Mouse (Mus musculus): ENCODE measurements around the gene Gm10197.

Gm10197 gene

DNA sequence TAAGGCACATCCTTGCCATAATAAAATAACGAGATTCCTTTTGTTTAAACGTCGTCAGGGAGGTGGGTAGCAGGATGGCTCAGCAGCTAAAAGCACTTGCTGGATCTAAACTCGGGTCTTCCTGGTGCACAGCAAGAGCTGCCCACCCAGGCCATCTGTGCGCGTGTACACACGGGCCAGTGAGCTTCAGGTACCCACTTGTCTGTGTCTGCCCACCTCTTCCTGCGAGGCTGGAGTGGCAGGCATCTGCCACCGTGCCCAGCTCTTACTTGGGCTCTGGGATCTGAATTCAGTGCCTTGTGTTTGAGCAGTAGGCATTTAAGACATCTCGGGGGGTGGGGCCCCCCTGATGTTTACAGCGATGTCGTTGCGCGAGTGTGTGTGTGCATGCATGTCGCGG, 16.5 kb downstream of the Gm10197 start:
- peak; percentile 72 for DNase-seq

DNA sequence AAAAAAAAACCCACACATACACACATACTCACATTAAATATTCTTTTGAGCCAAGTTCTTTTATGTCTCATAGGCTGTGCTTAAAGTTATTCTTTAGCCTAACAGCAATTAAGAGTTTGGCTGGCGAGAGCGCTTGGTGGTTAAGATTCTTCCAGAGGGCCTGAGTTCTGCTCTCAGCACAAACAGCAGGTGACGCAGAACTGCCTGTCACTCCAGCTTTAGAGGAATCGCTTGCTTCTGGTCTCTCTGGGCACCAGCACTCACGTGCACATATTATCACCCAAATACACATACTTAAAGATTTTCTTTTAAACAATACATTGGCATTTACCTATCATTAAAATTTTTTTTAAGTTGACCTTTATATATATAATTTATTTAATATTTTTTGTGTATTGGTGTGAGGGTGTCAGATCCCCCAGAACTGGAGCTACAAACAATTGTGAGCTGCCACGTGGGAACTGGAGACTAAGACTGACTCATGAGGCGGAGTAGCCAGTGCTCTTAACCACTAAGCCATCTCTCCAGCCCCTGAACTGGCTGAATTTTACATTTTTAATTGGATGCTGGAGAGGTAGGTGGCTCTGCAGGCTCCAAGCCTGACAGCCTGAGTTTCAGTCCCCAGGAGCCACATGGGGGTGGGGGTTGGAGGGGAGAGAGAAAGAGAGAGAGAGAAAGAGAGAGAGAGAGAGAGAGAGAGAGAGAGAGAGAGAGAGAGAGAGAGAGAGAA, 17.1 kb downstream of the Gm10197 start:
- DNase-seq, result no peak

DNA sequence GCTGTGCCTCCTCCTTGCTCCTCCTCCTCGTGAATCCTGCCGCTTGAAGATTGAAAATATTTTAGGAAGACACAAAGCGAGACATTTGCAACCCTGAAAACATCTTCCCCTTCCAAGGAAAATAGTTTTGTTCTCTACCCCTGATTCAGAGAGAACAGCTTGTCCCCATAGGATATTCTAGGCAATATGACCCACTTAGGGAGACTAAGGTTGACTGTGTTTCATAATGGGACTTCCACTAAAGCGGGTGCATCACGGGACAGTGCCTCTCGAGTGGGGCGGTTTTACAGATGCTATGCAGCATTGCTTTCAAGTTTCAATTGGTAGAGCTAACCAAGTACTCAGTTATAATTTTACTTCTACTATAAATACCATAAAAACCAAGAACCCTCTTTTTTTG, 17.7 kb downstream of the Gm10197 start:
- DNase-seq, result peak; percentile 83

DNA sequence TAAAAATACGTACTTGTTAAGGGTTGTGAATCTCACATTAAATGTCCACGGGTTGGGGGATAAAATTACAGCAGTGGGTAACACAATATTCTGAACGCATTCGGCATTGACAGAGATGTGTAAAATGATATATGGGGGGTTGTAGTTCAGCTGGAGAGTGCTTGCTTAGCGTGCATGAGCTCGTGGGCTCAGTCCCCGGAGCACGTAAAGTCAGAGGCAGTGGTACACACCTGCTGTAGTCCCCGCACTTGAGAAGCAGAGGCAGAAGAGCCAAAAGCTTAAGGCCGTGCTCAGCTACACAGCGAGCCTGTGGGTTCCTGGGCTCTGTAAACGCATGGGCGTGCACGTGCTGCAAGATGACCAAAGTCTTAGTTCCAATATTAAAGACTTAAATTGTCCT, 25.8 kb downstream of the Gm10197 start:
- DNase-seq, result no peak

DNA sequence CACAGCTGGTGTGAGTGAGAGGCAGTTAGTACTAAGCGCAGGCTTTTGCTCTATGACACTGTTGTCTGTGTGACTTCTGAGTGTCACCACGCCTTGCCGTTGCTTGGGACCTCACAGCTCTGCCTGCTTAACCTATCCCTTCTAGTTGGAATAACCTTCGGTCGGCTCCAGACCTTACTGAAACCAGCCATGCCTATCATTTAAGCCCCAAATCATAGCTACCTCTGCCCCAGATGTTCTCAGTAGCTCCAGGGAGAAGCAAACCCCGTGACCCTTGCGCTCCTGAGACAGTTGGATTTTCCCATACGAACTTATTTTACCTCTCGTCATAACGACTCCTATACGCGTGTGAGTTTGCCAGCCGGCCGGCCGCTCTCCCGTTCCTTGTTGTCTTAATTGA, 27.5 kb downstream of the Gm10197 start:
- no peak for DNase-seq

DNA sequence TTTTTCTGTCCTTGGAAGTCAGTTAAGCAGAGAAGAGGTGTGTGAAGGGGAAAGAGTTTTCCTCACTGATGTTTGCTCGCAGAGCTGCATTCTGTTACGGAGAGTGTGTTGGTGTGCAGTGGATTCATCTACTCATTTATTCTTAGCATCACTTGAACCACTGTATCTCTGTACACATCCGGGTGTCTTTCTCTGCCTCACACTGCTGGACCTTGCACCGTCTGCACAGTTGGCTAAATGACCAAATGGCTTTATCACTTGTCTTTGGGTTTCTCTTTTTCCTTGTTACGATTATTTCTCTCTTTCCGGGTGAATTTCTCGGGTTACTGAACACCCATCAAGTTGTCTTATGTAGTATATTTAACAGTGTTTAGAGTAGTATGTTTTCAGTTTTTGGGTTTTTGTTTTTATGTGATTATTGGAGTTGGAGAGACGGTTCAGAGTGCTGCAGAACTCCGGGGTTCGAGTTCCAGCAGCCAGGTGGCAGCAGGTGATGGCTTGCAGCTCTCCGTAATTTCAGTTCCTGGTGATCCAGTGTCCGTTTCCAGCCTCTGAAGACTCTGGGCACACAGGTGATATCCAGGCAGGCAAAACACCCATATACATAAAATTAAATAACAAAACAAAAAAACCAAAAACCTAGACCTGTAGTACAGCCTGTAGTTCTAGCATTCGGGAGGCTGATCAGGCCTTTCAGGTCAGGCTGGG, 28.2 kb downstream of the Gm10197 start:
- no peak for DNase-seq

DNA sequence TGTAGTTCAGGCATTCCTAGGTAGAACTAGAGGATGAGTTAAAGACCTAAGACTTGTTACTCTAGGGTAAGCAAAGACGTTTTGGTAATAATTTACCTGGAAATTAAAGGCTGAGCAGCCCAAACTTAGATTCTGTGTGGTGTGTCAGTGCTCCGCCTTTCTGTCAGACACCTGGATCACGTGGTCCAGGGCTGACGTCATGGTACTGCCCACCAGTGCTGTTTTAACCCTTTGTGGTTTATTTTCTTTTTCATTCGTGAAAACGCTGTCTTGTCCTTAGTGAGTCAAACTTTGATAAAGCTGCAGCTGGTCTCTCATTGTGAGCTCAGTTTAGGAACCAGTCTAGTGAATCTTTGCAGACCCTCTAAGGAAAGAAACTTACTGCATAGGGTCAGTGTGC, 31.1 kb downstream of the Gm10197 start:
- DNase-seq, result no peak

DNA sequence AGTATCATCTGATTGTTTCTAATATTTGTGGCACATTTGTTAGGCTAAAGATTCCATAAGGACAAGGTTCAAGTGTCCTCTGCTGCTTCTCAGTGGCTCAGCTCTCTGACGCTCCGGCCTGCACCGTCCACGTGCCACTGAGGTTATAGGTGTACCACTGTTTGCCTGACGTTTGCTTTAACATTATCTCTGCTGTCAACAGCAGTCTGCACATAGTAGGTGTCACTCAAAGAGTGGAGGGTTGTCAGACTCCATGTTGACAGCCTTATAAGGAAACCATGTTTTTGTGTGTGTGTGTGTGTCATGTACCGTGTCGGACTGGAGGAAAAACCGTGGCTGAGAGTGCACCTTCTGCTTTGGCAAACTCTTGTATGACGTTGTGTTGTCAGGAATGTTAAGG, 36.3 kb downstream of the Gm10197 start:
- no peak for DNase-seq

DNA sequence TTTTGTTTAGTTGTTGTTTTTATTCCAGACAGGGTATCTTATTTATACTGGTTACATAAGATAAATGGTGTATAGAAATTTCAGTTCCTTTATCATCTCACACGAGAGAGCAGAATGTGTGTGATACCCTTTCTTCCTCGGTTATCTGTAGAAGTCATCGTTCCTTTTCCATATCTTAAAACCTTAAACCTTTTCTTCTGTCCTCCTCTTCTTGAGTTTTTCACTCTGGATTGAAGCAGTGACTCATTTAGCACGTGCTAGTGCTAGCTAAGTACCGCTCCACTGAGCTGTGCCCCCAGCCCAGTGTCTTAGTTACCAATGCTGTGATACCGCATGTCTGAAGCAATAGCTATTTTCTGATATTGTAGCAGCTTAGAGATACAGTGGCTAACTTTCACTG, 37.8 kb downstream of the Gm10197 start:
- DNase-seq, result no peak

DNA sequence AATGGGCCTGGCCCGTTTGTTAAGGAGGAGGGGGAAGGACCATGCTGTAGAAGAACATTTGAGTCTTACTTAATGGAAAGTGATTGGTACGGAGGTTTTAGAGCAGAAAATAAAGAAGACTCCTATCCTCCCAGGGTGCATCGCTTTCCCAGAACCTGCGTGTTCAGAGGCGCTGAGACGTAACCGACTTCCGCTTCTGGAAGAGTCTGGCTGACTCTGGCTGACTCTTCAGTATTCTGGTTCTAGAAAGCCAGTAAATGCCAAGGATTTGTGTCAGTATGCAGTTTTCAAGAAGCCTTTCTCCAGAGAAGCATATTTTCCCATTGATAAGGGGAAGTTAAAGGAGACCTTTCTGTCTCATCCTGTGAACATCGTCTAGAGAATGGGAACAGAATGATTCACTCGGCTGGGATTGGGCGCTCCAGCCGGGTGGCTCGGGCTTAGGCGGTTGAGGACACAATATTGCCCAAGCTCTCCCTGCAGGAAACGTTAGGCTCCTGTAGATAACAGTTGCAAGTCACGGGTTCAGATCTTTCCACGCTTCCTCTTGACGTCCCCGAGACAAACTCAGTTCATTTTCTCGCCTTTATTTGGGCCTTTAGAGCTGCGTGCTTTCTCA, 39.6 kb downstream of the Gm10197 start:
- DNase-seq, result no peak

DNA sequence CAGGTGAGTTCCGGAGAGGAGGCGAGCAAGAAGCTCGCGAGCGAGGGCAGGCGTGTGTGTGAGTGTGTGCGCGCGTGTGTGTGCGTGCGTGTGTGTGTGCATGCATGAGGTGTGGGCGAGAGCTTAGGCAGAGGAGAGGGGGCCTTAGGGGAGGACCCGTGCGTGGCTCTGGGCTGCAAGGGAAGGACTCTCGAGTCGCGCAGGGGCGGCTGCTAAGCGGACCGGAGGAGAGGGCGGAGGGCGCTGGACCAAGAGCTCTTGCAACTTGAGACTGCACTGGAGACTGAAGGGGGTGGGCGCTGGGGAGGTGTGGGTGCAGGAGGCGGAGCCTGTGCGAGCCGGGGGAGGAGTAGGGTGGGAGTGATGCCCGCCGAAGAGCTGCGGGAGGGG, 41.6 kb downstream of the Gm10197 start:
- DNase-seq, result peak; percentile 76

DNA sequence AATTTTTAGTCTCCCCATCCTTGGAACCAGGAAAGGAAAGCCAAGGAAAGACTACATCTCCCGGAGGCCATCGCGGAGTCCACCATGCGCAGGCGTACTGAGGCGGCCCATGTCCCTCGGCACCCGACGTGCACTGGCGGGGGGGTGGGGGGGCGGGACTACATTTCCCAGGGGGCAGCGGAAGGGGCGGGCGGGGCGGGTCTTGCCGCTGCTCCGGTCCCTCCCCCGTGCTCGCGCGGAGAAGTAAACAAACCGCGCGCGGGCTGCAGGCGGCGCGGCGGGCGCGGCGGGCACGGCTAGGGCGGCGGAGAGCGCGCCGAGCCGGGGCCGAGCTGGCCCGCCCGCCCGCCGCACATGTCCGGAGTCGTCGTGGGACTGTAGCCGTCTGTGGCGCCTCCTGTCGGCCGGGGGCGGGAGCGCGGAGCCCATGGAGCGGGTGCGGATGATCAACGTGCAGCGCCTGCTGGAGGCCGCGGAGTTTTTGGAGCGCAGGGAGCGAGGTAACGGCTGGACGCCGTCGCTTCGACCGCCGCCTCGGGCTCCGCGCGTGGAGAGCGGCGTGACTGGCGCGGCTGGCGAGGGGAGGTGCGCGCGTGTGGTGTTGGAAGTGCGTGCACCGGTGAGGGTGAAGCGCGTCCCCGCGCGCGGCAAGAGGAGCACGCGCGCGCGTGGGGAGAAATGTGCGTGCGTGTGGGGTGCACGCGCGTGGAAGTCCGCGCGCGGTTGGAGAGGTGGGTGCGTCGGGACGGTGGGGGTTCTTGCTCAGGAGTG, 42.2 kb downstream of the Gm10197 start:
- peak; percentile 91 for DNase-seq

DNA sequence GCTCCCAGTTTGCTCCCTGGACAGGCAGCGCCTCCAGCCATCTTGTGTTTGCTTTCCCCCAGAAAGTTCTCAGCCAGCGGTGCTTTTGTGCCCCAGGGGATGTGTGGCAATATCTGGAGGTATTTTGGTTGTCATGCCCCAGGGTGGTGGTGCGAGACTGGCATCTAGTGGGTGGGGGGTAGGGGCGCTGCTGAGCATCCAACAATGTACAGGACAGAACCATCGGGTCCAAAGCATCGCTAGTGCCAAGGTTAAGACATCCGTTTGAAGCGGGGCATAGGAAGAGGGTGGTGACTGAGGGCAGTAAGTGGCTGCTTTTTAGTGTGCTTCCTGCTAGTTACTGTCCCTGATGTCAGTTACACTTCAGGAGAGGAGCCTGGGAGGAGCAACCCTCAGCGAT, 43.5 kb downstream of the Gm10197 start:
- no peak for DNase-seq

DNA sequence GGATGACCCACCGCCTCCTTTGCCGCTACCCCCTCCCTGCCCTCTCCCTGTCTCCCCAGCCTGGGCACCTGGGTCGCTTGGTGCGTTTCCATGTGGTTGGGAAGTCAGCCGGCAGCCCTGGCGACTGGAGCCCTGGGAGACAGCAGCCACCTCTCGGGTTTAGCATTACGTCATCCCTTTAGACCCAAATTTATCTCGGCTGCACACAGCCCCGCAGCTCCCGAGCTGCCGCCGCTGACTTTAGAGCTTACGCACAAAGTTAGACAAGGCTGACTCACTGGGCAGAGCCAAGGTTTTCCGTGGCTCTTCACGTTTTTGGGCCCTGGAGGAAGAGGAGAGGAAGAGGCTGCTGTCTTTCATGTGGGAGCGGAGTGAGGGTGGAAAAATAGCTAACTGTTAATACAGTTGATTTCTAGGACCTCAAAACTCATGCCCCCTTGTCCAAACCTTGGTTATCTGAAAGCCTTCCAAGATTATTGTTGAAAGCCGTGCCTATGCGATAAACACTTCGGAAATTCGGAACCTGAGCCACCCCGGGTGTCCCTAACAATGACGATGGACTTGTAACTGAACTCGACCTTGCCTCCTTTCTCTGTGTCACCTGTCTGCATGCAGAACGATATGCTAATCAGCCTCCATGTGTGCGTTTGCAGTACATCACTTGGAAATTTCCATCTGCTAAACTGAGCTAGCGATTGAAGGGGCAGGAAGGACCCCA, 45.8 kb downstream of the Gm10197 start:
- DNase-seq, result peak; percentile 90

DNA sequence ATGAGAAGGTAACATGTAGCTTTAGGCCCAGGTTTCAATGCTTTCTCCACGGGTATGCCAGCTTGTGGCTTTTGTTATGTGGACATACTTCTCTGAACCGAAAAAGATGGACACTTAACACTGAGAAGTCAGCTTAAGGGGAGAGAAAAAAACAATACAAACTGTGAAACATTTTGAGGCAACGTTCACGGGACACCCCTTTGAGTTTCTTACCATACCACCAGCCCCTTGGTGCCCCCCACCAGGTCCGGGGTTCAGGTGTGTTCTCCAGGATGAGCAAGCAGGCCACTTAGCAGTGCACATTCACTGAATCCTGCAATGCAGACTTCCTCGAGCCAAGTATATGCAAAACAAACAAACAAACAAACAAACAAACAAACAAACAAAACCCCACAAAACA, 46.7 kb downstream of the Gm10197 start:
- no peak for DNase-seq

DNA sequence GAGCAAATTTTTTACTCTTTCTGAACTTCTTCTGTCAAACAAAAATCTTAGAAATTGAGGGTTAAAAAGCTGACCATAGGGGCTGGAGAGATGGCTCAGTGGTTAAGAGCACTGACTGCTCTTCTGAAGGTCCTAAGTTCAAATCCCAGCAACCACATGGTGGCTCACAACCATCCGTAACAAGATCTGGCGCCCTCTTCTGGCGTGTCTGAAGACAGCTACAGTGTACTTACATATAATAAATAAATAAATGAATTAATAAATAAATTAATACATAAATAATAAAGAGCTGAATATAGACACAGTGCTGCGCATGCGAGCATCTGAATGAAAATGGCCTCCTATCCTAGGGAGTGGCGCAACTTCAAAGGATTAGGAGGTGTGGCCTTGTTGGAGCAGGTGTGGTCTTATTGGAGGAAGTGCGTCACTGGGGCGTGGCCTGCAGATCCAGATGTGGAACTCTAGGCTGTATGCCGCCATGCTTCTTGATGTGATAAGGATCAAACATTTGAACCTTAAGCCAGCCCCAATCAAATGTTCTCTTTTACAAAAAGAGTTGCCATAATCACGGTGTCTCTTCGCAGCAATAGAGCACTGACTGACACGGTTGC, 49.0 kb downstream of the Gm10197 start:
- no peak for DNase-seq

Measured in right cerebral cortex, adult 18-20 months (tissue).